20 mouse cellular contexts compared by ENCODE assay signal in the genomic region with DNA sequence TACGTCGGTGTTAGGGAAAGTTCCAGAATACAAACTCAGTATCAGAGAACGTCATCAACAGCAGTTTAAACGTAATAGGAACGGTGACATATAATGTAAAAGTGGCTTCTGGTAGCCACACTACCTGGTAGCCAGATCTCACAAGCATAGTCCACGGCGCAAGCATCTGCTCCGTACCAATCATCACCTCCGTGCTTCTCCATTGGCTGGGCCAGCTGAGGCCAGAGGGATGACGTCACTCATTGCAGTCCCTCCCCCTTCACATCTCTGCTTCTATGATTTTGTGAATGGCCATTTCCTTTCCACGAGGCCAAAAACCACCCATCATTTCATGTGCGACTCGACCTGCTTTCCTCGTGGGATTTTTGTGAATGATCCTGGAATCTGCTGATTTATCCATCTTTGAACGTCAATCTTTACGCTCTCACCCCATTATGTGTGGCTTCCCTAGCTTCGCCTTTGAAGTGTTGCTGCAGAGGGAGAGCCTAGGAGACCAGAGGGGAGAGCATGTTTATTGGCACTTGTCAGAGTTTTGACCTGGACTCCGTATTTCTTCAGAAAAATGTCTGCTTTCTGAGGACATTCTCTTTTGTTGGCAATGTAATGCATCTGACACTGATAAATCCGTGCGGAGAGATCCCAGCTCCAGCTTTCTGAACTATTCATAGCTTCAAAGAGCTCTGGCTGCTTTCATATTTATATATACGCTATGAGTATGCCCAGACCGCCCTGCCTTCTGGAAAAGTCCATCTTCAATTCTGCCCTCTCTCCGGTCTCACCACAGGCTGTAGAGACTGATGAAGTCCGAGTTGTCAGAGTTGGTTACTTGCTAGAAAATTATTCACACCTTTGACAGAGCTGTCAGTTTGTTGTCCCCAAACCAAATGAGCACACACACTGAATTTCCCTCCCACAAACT.
A peak's percentile ranks its signal among the peaks of the same experiment; 100 is the strongest.
DNase-seq lines count a peak whose midpoint lies in the region; ATAC-seq and TF ChIP-seq lines count a peak whose summit lies in the region.
"Had no signal": no experiment of that assay in that cellular context is flagged by ENCODE, and none has a peak within 500 bp of the region (broad histone marks: within the 10 kb centered on the region; RNA-seq: fewer than 3 reads in every experiment).

No protein-coding gene starts in this region.

- TF ChIP-seq EP300 in heart, postnatal 0 days (IDR thresholded peaks at IDR 0.05; ENCODE audit: low read depth): no peak
- no peak for TF ChIP-seq EP300 in heart, adult 2 months (IDR thresholded peaks at IDR 0.05; ENCODE audit: insufficient read depth, low read depth, low read length)
- no peak for TF ChIP-seq EP300 in lung, postnatal 0 days (IDR thresholded peaks at IDR 0.05)

- no peaks in the 10 kb centered on the region for H3K27me3 ChIP-seq in heart, embryonic 13.5 days (replicated peaks)
- no peaks in the 10 kb centered on the region for H3K27me3 ChIP-seq in heart, postnatal 0 days (ENCODE audit: control insufficient read depth, insufficient read depth, low read length)
- no peaks in the 10 kb centered on the region for H3K27me3 ChIP-seq in heart, adult 2 months (ENCODE audit: control insufficient read depth, insufficient read depth, low read length)
- no peaks in the 10 kb centered on the region for H3K27me3 ChIP-seq in lung, postnatal 0 days (replicated peaks; ENCODE audit: insufficient read depth, low read length)
- H3K27me3 ChIP-seq: forebrain, embryonic 12.5 days; hindbrain, embryonic 12.5 days had no signal

- DNase-seq in heart, postnatal 4 days: no peak
- DNase-seq in heart, postnatal 0 days (ENCODE audit: low spot score): peak; percentile 7
- no peak for DNase-seq in heart, adult 2 months
- peak; percentile 7 for DNase-seq in lung, postnatal 10 days
- DNase-seq in lung, postnatal 0 days (ENCODE audit: low spot score): no peak
- DNase-seq: adrenal gland, adult 2 months; adrenal gland, postnatal 25 days; cerebellum, adult 18-20 months; cerebellum, adult 9-11 months; cerebellum, postnatal 36 days; gastrocnemius, postnatal 10 days; heart, postnatal 36 days had no signal

- no peaks in the 10 kb centered on the region for H3K9me3 ChIP-seq in heart, embryonic 13.5 days
- H3K9me3 ChIP-seq in heart, postnatal 0 days (replicated peaks; ENCODE audit: control insufficient read depth, low read length): no peaks in the 10 kb centered on the region
- H3K9me3 ChIP-seq in lung, postnatal 0 days (ENCODE audit: low read length): no peaks in the 10 kb centered on the region
- H3K9me3 ChIP-seq: embryonic facial prominence, embryonic 13.5 days; forebrain, embryonic 12.5 days; hindbrain, embryonic 12.5 days had no signal

- no peaks in the 10 kb centered on the region for H3K36me3 ChIP-seq in heart, embryonic 13.5 days
- H3K36me3 ChIP-seq in heart, postnatal 0 days (replicated peaks; ENCODE audit: control insufficient read depth, insufficient read depth, low read length): no peaks in the 10 kb centered on the region
- no peaks in the 10 kb centered on the region for H3K36me3 ChIP-seq in heart, adult 2 months (ENCODE audit: control insufficient read depth, insufficient read depth, low read length)
- H3K36me3 ChIP-seq in lung, postnatal 0 days (ENCODE audit: insufficient read depth, low read length): no peaks in the 10 kb centered on the region
- H3K36me3 ChIP-seq: embryonic facial prominence, embryonic 13.5 days; forebrain, embryonic 12.5 days; hindbrain, embryonic 12.5 days had no signal

- no peaks in the 10 kb centered on the region for H3K79me2 ChIP-seq in heart, adult 2 months (replicated peaks; ENCODE audit: control insufficient read depth, insufficient read depth, low read length)

- peak overlapping the region; percentile 31 for H3K4me2 ChIP-seq in heart, embryonic 13.5 days
- peak overlapping the region; percentile 32 for H3K4me2 ChIP-seq in heart, postnatal 0 days (ENCODE audit: low read depth, low read length)
- no peak overlapping the region for H3K4me2 ChIP-seq in lung, postnatal 0 days (replicated peaks; ENCODE audit: low read depth, low read length)
- H3K4me2 ChIP-seq: embryonic facial prominence, embryonic 13.5 days; forebrain, embryonic 12.5 days; hindbrain, embryonic 12.5 days had no signal

- H3K4me3 ChIP-seq in heart, embryonic 13.5 days: no peak overlapping the region
- no peak overlapping the region for H3K4me3 ChIP-seq in heart, postnatal 0 days (ENCODE audit: low read depth, low read length)
- H3K4me3 ChIP-seq in heart, adult 2 months: no peak overlapping the region
- H3K4me3 ChIP-seq in lung, postnatal 0 days (ENCODE audit: low read depth, low read length): no peak overlapping the region
- H3K4me3 ChIP-seq: embryonic facial prominence, embryonic 13.5 days; forebrain, embryonic 12.5 days; hindbrain, embryonic 12.5 days had no signal

- no peak for TF ChIP-seq CTCF in heart, postnatal 0 days (IDR thresholded peaks at IDR 0.05; ENCODE audit: low read depth)
- no peak for TF ChIP-seq CTCF in heart, adult 2 months (IDR thresholded peaks at IDR 0.05)
- TF ChIP-seq CTCF in lung, postnatal 0 days (IDR thresholded peaks at IDR 0.05): no peak

- 57% methylated on average over 24 of the region's 24 CpGs for WGBS in heart, embryonic 13.5 days
- WGBS in heart, postnatal 0 days: 63% methylated on average over 24 of the region's 24 CpGs
- 70% methylated on average over 24 of the region's 24 CpGs for WGBS in heart, adult 2 months
- 49% methylated on average over 24 of the region's 24 CpGs for WGBS in lung, postnatal 0 days

- ATAC-seq in heart, embryonic 13.5 days (ENCODE audit: extremely low read depth, insufficient number of reproducible peaks, low FRiP score, low TSS enrichment): no peak
- ATAC-seq in heart, postnatal 0 days (ENCODE audit: insufficient read depth, low read depth): no peak
- ATAC-seq in lung, postnatal 0 days: no peak
- ATAC-seq: forebrain, embryonic 16.5 days; hindbrain, embryonic 16.5 days; inflammation-experienced regulatory T-cells, adult 6 months; intestine, postnatal 0 days had no signal

- H3K27ac ChIP-seq in heart, embryonic 13.5 days (replicated peaks): peak overlapping the region; percentile 9
- H3K27ac ChIP-seq in heart, postnatal 0 days (ENCODE audit: low read depth): no peak overlapping the region
- no peak overlapping the region for H3K27ac ChIP-seq in heart, adult 2 months
- H3K27ac ChIP-seq in lung, postnatal 0 days (ENCODE audit: low read length): no peak overlapping the region
- H3K27ac ChIP-seq: embryonic facial prominence, embryonic 13.5 days; forebrain, embryonic 12.5 days; hindbrain, embryonic 12.5 days had no signal

- TF ChIP-seq POLR2A in heart, adult 2 months (IDR thresholded peaks at IDR 0.05; ENCODE audit: insufficient read depth, low read depth, low read length): no peak

- H3K4me1 ChIP-seq in heart, embryonic 13.5 days: peaks cover 33% of the 10 kb centered on the region
- no peaks in the 10 kb centered on the region for H3K4me1 ChIP-seq in heart, postnatal 0 days (ENCODE audit: control insufficient read depth, insufficient read depth)
- no peaks in the 10 kb centered on the region for H3K4me1 ChIP-seq in heart, adult 2 months (ENCODE audit: control insufficient read depth, insufficient read depth, low read length)
- no peaks in the 10 kb centered on the region for H3K4me1 ChIP-seq in lung, postnatal 0 days (ENCODE audit: insufficient read depth, low read depth, low read length)
- H3K4me1 ChIP-seq: embryonic facial prominence, embryonic 13.5 days; forebrain, embryonic 12.5 days; hindbrain, embryonic 12.5 days had no signal

- no peak overlapping the region for H3K9ac ChIP-seq in heart, embryonic 13.5 days
- no peak overlapping the region for H3K9ac ChIP-seq in heart, postnatal 0 days (replicated peaks; ENCODE audit: low read depth, low read length)
- H3K9ac ChIP-seq in heart, adult 2 months (ENCODE audit: low read depth, low read length): no peak overlapping the region
- H3K9ac ChIP-seq in lung, postnatal 0 days (replicated peaks; ENCODE audit: low read depth): no peak overlapping the region
- H3K9ac ChIP-seq: embryonic facial prominence, embryonic 13.5 days; forebrain, embryonic 12.5 days; hindbrain, embryonic 12.5 days had no signal

- intact Hi-C loops in heart, adult 2 months (cut with DNase I): no loop called here

Comparison
In these comparisons a context has a peak if more than half of its experiments do, and no peak if none do; other contexts are left out.
1. DNase-seq: peak in heart, postnatal 0 days (single experiment) and lung, postnatal 10 days (single experiment); none in heart, postnatal 4 days (single experiment), heart, adult 2 months (0 of 2) and lung, postnatal 0 days (single experiment).